ENCODE assay signal across 8 mouse cellular contexts in genomic region chr10:75667911-75668270, GRCm38 (mm10). TPM values are rescaled to one million over a fixed set of nuclear protein-coding genes. Genes with fewer than 3 reads are reported as not detected.
DNase-seq lines count a peak whose midpoint lies in the region; ATAC-seq lines count a peak whose summit lies in the region.

No protein-coding gene starts in this region.

- peak overlapping the region; percentile 100 for H3K4me2 ChIP-seq in forebrain, embryonic 11.5 days (ENCODE audit: low read depth, low read length, severe bottlenecking)
- peak overlapping the region; percentile 97 for H3K4me2 ChIP-seq in limb, embryonic 13.5 days (replicated peaks)
- peak overlapping the region; percentile 99 for H3K4me2 ChIP-seq in midbrain, embryonic 11.5 days
- H3K4me2 ChIP-seq in stomach, embryonic 16.5 days (ENCODE audit: low read depth, low read length), result peak overlapping the region; percentile 88

- no peaks in the 10 kb centered on the region for H3K27me3 ChIP-seq in forebrain, embryonic 11.5 days (ENCODE audit: control insufficient read depth, insufficient read depth, low read length)
- H3K27me3 ChIP-seq in hindbrain, embryonic 10.5 days (ENCODE audit: insufficient read depth, poor library complexity, severe bottlenecking), result peaks cover 35% of the 10 kb centered on the region
- H3K27me3 ChIP-seq in limb, embryonic 13.5 days, result peaks cover 17% of the 10 kb centered on the region
- peaks cover 5% of the 10 kb centered on the region for H3K27me3 ChIP-seq in midbrain, embryonic 11.5 days (ENCODE audit: control insufficient read depth, insufficient read depth, low read length)
- no peaks in the 10 kb centered on the region for H3K27me3 ChIP-seq in stomach, embryonic 16.5 days (ENCODE audit: control insufficient read depth, insufficient read depth, low read length)

- no peaks in the 10 kb centered on the region for H3K36me3 ChIP-seq in forebrain, embryonic 11.5 days (ENCODE audit: control insufficient read depth, insufficient read depth, low read length)
- peaks cover 55% of the 10 kb centered on the region for H3K36me3 ChIP-seq in hindbrain, embryonic 10.5 days
- H3K36me3 ChIP-seq in limb, embryonic 13.5 days, result peaks cover 43% of the 10 kb centered on the region
- H3K36me3 ChIP-seq in midbrain, embryonic 11.5 days (ENCODE audit: control insufficient read depth, insufficient read depth, low read length), result no peaks in the 10 kb centered on the region
- H3K36me3 ChIP-seq in stomach, embryonic 16.5 days (ENCODE audit: control insufficient read depth, insufficient read depth, low read length), result no peaks in the 10 kb centered on the region

- no peaks in the 10 kb centered on the region for H3K4me1 ChIP-seq in brown adipose tissue, adult 24 weeks (ENCODE audit: control insufficient read depth, insufficient read depth, insufficient read length, low read length)
- H3K4me1 ChIP-seq in forebrain, embryonic 11.5 days (replicated peaks; ENCODE audit: control insufficient read depth, insufficient read depth, low read length), result peaks cover 12% of the 10 kb centered on the region
- H3K4me1 ChIP-seq in hindbrain, embryonic 10.5 days (replicated peaks), result peaks cover 26% of the 10 kb centered on the region
- H3K4me1 ChIP-seq in limb, embryonic 13.5 days, result peaks cover 19% of the 10 kb centered on the region; the same call in 1 of the 2 replicates
- H3K4me1 ChIP-seq in midbrain, embryonic 11.5 days (ENCODE audit: control insufficient read depth, insufficient read depth, low read length), result peaks cover 14% of the 10 kb centered on the region
- peaks cover 20% of the 10 kb centered on the region for H3K4me1 ChIP-seq in stomach, embryonic 16.5 days (ENCODE audit: control insufficient read depth, insufficient read depth, low read length)

- intact Hi-C loops in left cerebral cortex, postnatal 4 days (cut with DNase I), result no loop called here
- intact Hi-C loops in left cerebral cortex, postnatal 14 days (cut with DNase I), result no loop called here

- DNase-seq in left cerebral cortex, postnatal 4 days, result peak; percentile 80
- DNase-seq in left cerebral cortex, postnatal 14 days (ENCODE audit: low spot score in 2 of 2), result no peak
- DNase-seq in forebrain, embryonic 11.5 days (ENCODE audit: low spot score), result peak; percentile 70
- no peak for DNase-seq in hindbrain, embryonic 10.5 days (ENCODE audit: low spot score)
- no peak for DNase-seq in midbrain, embryonic 11.5 days (ENCODE audit: low spot score, missing footprints)

- H3K27ac ChIP-seq in brown adipose tissue, adult 24 weeks (replicated peaks; ENCODE audit: low read depth, low read length), result peak overlapping the region; percentile 47; the same call in 1 of the 2 replicates
- H3K27ac ChIP-seq in forebrain, embryonic 11.5 days (ENCODE audit: low read depth, low read length), result no peak overlapping the region
- peak overlapping the region; percentile 83 for H3K27ac ChIP-seq in hindbrain, embryonic 10.5 days
- H3K27ac ChIP-seq in limb, embryonic 13.5 days, result peak overlapping the region; percentile 55; the same call in 1 of the 2 replicates
- H3K27ac ChIP-seq in midbrain, embryonic 11.5 days (ENCODE audit: low read depth, low read length), result no peak overlapping the region
- peak overlapping the region; percentile 90 for H3K27ac ChIP-seq in stomach, embryonic 16.5 days (ENCODE audit: low read length)

- WGBS in forebrain, embryonic 11.5 days, result under 1% methylated on average over 23 of the region's 23 CpGs
- under 1% methylated on average over 23 of the region's 23 CpGs for WGBS in hindbrain, embryonic 10.5 days
- WGBS in limb, embryonic 13.5 days, result 1% methylated on average over 23 of the region's 23 CpGs
- 2% methylated on average over 23 of the region's 23 CpGs for WGBS in midbrain, embryonic 11.5 days
- under 1% methylated on average over 23 of the region's 23 CpGs for WGBS in stomach, embryonic 16.5 days

- no peaks in the 10 kb centered on the region for H3K9me3 ChIP-seq in forebrain, embryonic 11.5 days (ENCODE audit: control insufficient read depth, low read length)
- no peaks in the 10 kb centered on the region for H3K9me3 ChIP-seq in hindbrain, embryonic 10.5 days
- H3K9me3 ChIP-seq in limb, embryonic 13.5 days, result no peaks in the 10 kb centered on the region
- H3K9me3 ChIP-seq in midbrain, embryonic 11.5 days (ENCODE audit: control insufficient read depth, low read length), result no peaks in the 10 kb centered on the region
- no peaks in the 10 kb centered on the region for H3K9me3 ChIP-seq in stomach, embryonic 16.5 days (replicated peaks; ENCODE audit: control insufficient read depth, low read length)

- H3K9ac ChIP-seq in forebrain, embryonic 11.5 days (ENCODE audit: low read length), result peak overlapping the region; percentile 67
- peak overlapping the region; percentile 81 for H3K9ac ChIP-seq in limb, embryonic 13.5 days
- H3K9ac ChIP-seq in midbrain, embryonic 11.5 days (ENCODE audit: low read length), result peak overlapping the region; percentile 60
- peak overlapping the region; percentile 88 for H3K9ac ChIP-seq in stomach, embryonic 16.5 days (ENCODE audit: low read length)

- peak; percentile 57 for ATAC-seq in forebrain, embryonic 11.5 days (replicated peaks; ENCODE audit: low FRiP score)
- peak; percentile 55 for ATAC-seq in limb, embryonic 13.5 days (ENCODE audit: low FRiP score, low read depth)
- ATAC-seq in midbrain, embryonic 11.5 days (ENCODE audit: low FRiP score), result peak; percentile 67
- peak; percentile 63 for ATAC-seq in stomach, embryonic 16.5 days (ENCODE audit: insufficient read depth, low FRiP score)

- peak overlapping the region; percentile 77 for H3K4me3 ChIP-seq in brown adipose tissue, adult 24 weeks (ENCODE audit: insufficient read depth, low read depth, low read length)
- H3K4me3 ChIP-seq in forebrain, embryonic 11.5 days (ENCODE audit: low read depth, low read length), result peak overlapping the region; percentile 50
- H3K4me3 ChIP-seq in hindbrain, embryonic 10.5 days, result peak overlapping the region; percentile 69
- peak overlapping the region; percentile 69 for H3K4me3 ChIP-seq in limb, embryonic 13.5 days
- peak overlapping the region; percentile 43 for H3K4me3 ChIP-seq in midbrain, embryonic 11.5 days (ENCODE audit: low read depth, low read length)
- peak overlapping the region; percentile 68 for H3K4me3 ChIP-seq in stomach, embryonic 16.5 days (replicated peaks; ENCODE audit: low read length)

RNA-seq across cellular contexts. Expression of gene Susd2, which starts 24.1 kb away (rescaled TPM):
- 1 to 10 TPM; 1.6 to 2.5 TPM for total RNA-seq in left cerebral cortex, postnatal 4 days (2021)
- 1 to 10 TPM; 4.3 to 4.8 TPM for total RNA-seq in left cerebral cortex, postnatal 14 days (2021)
- 0.63 TPM in 1 of 2 replicates, not detected in the other for polyA plus RNA-seq in brown adipose tissue, adult 24 weeks (2012; ENCODE audit: insufficient read depth, insufficient read length, missing spikeins)
- 2.0 and 2.3 TPM in 2 replicates for polyA plus RNA-seq in forebrain, embryonic 11.5 days (2014; fragmentation: Nextera tagmentation; extraction: Ambion mirVana)
- 2.0 and 3.0 TPM in 2 replicates for polyA plus RNA-seq in hindbrain, embryonic 10.5 days (2016; fragmentation: Nextera tagmentation; extraction: Ambion mirVana)
- 3.1 TPM in 2 replicates for polyA plus RNA-seq in limb, embryonic 13.5 days (2015; fragmentation: Nextera tagmentation; extraction: Ambion mirVana)
- polyA plus RNA-seq in midbrain, embryonic 11.5 days (2014; fragmentation: Nextera tagmentation; extraction: Ambion mirVana), result 1.2 and 1.6 TPM in 2 replicates
- polyA plus RNA-seq in stomach, embryonic 16.5 days (2015; fragmentation: Nextera tagmentation; extraction: Ambion mirVana), result 16.1 and 18.6 TPM in 2 replicates

Comparison
In these comparisons a context has a peak if more than half of its experiments do, and no peak if none do; other contexts are left out.
1. DNase-seq: peak in left cerebral cortex, postnatal 4 days (single experiment) and forebrain, embryonic 11.5 days (single experiment); none in left cerebral cortex, postnatal 14 days (0 of 2), hindbrain, embryonic 10.5 days (single experiment) and midbrain, embryonic 11.5 days (single experiment).
2. H3K27ac ChIP-seq: peak in brown adipose tissue, adult 24 weeks (single experiment), hindbrain, embryonic 10.5 days (single experiment), limb, embryonic 13.5 days (single experiment) and stomach, embryonic 16.5 days (single experiment); none in forebrain, embryonic 11.5 days (single experiment) and midbrain, embryonic 11.5 days (single experiment).
3. Peak in every context shown above with its lines, with median percentiles within 50 percentile points of each other: H3K4me3 ChIP-seq, ATAC-seq, H3K4me2 ChIP-seq and H3K9ac ChIP-seq.